Mouse (Mus musculus): Measurements from ENCODE around the gene Otx1. TPM values are rescaled to one million over a fixed set of nuclear protein-coding genes. Genes with fewer than 3 reads are reported as not detected.

Gene Otx1
- total and polyA plus RNA-seq, 2 experiments = not detected

GRCm38 (mm10) chr11:22017444-22017843 is 14.7 kb upstream of the Otx1 start:
- Histone ChIP-seq H3K27ac (replicated peaks; ENCODE audit: insufficient read depth, low read depth, low read length) (no peak overlapping the region), H3K4me3 (ENCODE audit: insufficient read depth, low read depth, low read length) (no peak overlapping the region), H3K79me2 (ENCODE audit: control insufficient read depth, insufficient read depth, low read length) (no peaks in the 10 kb centered on the region), H3K36me3 (ENCODE audit: control insufficient read depth, insufficient read depth, low read length) (peaks cover 6% of the 10 kb centered on the region; the same call in 1 of the 2 replicates), H3K27me3 (ENCODE audit: control insufficient read depth, insufficient read depth, low read length) (no peaks in the 10 kb centered on the region), H3K4me1 (ENCODE audit: control insufficient read depth, insufficient read depth, low read length) (no peaks in the 10 kb centered on the region; the same call in 1 of the 2 replicates), H3K9ac (ENCODE audit: low read depth, low read length) (no peak overlapping the region)
- 96% methylated on average over 8 of the region's 8 CpGs for WGBS
- DNase-seq (ENCODE audit: extremely low read depth, low read depth, low spot score) = no peak
- TF ChIP-seq CTCF (IDR thresholded peaks at IDR 0.05; ENCODE audit: low read depth, low read length) = no peak

GRCm38 (mm10) chr11:22016341-22016740 is 13.6 kb upstream of the Otx1 start:
- H3K36me3 ChIP-seq (ENCODE audit: control insufficient read depth, insufficient read depth, low read length) = peaks cover 7% of the 10 kb centered on the region; the same call in 1 of the 2 replicates
- no peak for DNase-seq (ENCODE audit: extremely low read depth, low read depth, low spot score)
- TF ChIP-seq CTCF (IDR thresholded peaks at IDR 0.05; ENCODE audit: low read depth, low read length) (no peak), POLR2A (IDR thresholded peaks at IDR 0.05; ENCODE audit: extremely low read depth, insufficient read depth, low read length) (no peak)
- no peak overlapping the region for H3K9ac ChIP-seq (ENCODE audit: low read depth, low read length)
- no peaks in the 10 kb centered on the region for H3K79me2 ChIP-seq (ENCODE audit: control insufficient read depth, insufficient read depth, low read length)
- no peak overlapping the region for H3K4me3 ChIP-seq (ENCODE audit: insufficient read depth, low read depth, low read length)
- WGBS = 91% methylated on average over 3 of the region's 3 CpGs
- H3K4me1 ChIP-seq (ENCODE audit: control insufficient read depth, insufficient read depth, low read length) = no peaks in the 10 kb centered on the region; the same call in 1 of the 2 replicates
- no peak overlapping the region for H3K27ac ChIP-seq (replicated peaks; ENCODE audit: insufficient read depth, low read depth, low read length)
- no peaks in the 10 kb centered on the region for H3K27me3 ChIP-seq (ENCODE audit: control insufficient read depth, insufficient read depth, low read length)

GRCm38 (mm10) chr11:22008817-22009216 is 6.1 kb upstream of the Otx1 start:
- no peaks in the 10 kb centered on the region for H3K79me2 ChIP-seq (ENCODE audit: control insufficient read depth, insufficient read depth, low read length)
- 95% methylated on average over 2 of the region's 2 CpGs for WGBS
- H3K9ac ChIP-seq (ENCODE audit: low read depth, low read length) = no peak overlapping the region
- TF ChIP-seq CTCF (IDR thresholded peaks at IDR 0.05; ENCODE audit: low read depth, low read length) (no peak), POLR2A (IDR thresholded peaks at IDR 0.05; ENCODE audit: extremely low read depth, insufficient read depth, low read length) (no peak)
- peaks cover 7% of the 10 kb centered on the region; the same call in 1 of the 2 replicates for H3K27me3 ChIP-seq (ENCODE audit: control insufficient read depth, insufficient read depth, low read length)
- no peak for DNase-seq (ENCODE audit: extremely low read depth, low read depth, low spot score)
- no peak overlapping the region for H3K27ac ChIP-seq (replicated peaks; ENCODE audit: insufficient read depth, low read depth, low read length)
- H3K36me3 ChIP-seq (ENCODE audit: control insufficient read depth, insufficient read depth, low read length) = peaks cover 6% of the 10 kb centered on the region; the same call in 1 of the 2 replicates
- no peaks in the 10 kb centered on the region; the same call in 1 of the 2 replicates for H3K4me1 ChIP-seq (ENCODE audit: control insufficient read depth, insufficient read depth, low read length)
- H3K4me3 ChIP-seq (ENCODE audit: insufficient read depth, low read depth, low read length) = no peak overlapping the region

GRCm38 (mm10) chr11:22008129-22008596 is 5.5 kb upstream of the Otx1 start:
- Histone ChIP-seq H3K27ac (replicated peaks; ENCODE audit: insufficient read depth, low read depth, low read length) (no peak overlapping the region), H3K36me3 (ENCODE audit: control insufficient read depth, insufficient read depth, low read length) (peaks cover 6% of the 10 kb centered on the region; the same call in 1 of the 2 replicates), H3K4me1 (ENCODE audit: control insufficient read depth, insufficient read depth, low read length) (peaks cover 5% of the 10 kb centered on the region), H3K79me2 (ENCODE audit: control insufficient read depth, insufficient read depth, low read length) (no peaks in the 10 kb centered on the region), H3K4me3 (ENCODE audit: insufficient read depth, low read depth, low read length) (no peak overlapping the region), H3K27me3 (ENCODE audit: control insufficient read depth, insufficient read depth, low read length) (peaks cover 7% of the 10 kb centered on the region; the same call in 1 of the 2 replicates), H3K9ac (ENCODE audit: low read depth, low read length) (no peak overlapping the region)
- no peak for TF ChIP-seq POLR2A (IDR thresholded peaks at IDR 0.05; ENCODE audit: extremely low read depth, insufficient read depth, low read length)
- TF ChIP-seq CTCF (IDR thresholded peaks at IDR 0.05; ENCODE audit: low read depth, low read length) = no peak
- no peak for DNase-seq (ENCODE audit: extremely low read depth, low read depth, low spot score)
- WGBS = 77% methylated on average over 10 of the region's 10 CpGs

GRCm38 (mm10) chr11:22007781-22008110 is 5.0 kb upstream of the Otx1 start:
- Histone ChIP-seq H3K9ac (ENCODE audit: low read depth, low read length) (no peak overlapping the region), H3K4me1 (ENCODE audit: control insufficient read depth, insufficient read depth, low read length) (peaks cover 6% of the 10 kb centered on the region), H3K36me3 (ENCODE audit: control insufficient read depth, insufficient read depth, low read length) (peaks cover 6% of the 10 kb centered on the region; the same call in 1 of the 2 replicates), H3K27ac (replicated peaks; ENCODE audit: insufficient read depth, low read depth, low read length) (no peak overlapping the region), H3K4me3 (ENCODE audit: insufficient read depth, low read depth, low read length) (no peak overlapping the region), H3K79me2 (ENCODE audit: control insufficient read depth, insufficient read depth, low read length) (no peaks in the 10 kb centered on the region), H3K27me3 (ENCODE audit: control insufficient read depth, insufficient read depth, low read length) (peaks cover 8% of the 10 kb centered on the region)
- TF ChIP-seq POLR2A (IDR thresholded peaks at IDR 0.05; ENCODE audit: extremely low read depth, insufficient read depth, low read length) (no peak), CTCF (IDR thresholded peaks at IDR 0.05; ENCODE audit: low read depth, low read length) (no peak)
- DNase-seq (ENCODE audit: extremely low read depth, low read depth, low spot score) = no peak
- WGBS = 72% methylated on average over 6 of the region's 6 CpGs

GRCm38 (mm10) chr11:22007088-22007780 is 4.5 kb upstream of the Otx1 start:
- no peak for TF ChIP-seq POLR2A (IDR thresholded peaks at IDR 0.05; ENCODE audit: extremely low read depth, insufficient read depth, low read length)
- no peak for TF ChIP-seq CTCF (IDR thresholded peaks at IDR 0.05; ENCODE audit: low read depth, low read length)
- H3K27me3 ChIP-seq (ENCODE audit: control insufficient read depth, insufficient read depth, low read length) = peaks cover 12% of the 10 kb centered on the region
- no peak for DNase-seq (ENCODE audit: extremely low read depth, low read depth, low spot score)

More at GRCm38 (mm10) chr11:22007088-22007780, 4.5 kb upstream of the Otx1 start:
- H3K27ac ChIP-seq (replicated peaks; ENCODE audit: insufficient read depth, low read depth, low read length) = no peak overlapping the region
- 89% methylated on average over 20 of the region's 20 CpGs for WGBS
- peaks cover 7% of the 10 kb centered on the region for H3K4me1 ChIP-seq (ENCODE audit: control insufficient read depth, insufficient read depth, low read length)
- H3K36me3 ChIP-seq (ENCODE audit: control insufficient read depth, insufficient read depth, low read length) = peaks cover 6% of the 10 kb centered on the region; the same call in 1 of the 2 replicates
- no peak overlapping the region for H3K4me3 ChIP-seq (ENCODE audit: insufficient read depth, low read depth, low read length)
- H3K79me2 ChIP-seq (ENCODE audit: control insufficient read depth, insufficient read depth, low read length) = no peaks in the 10 kb centered on the region
- no peak overlapping the region for H3K9ac ChIP-seq (ENCODE audit: low read depth, low read length)

Measured in liver, adult 2 months (tissue).